8 mouse cellular contexts compared by ENCODE assay signal in genomic region chr9:55025534-55026274, GRCm38 (mm10). TPM values are rescaled to one million over a fixed set of nuclear protein-coding genes. Genes with fewer than 3 reads are reported as not detected.
DNase-seq lines count a peak whose midpoint lies in the region; ATAC-seq and TF ChIP-seq lines count a peak whose summit lies in the region.

No protein-coding gene starts in this region.

- no peak overlapping the region for H3K9ac ChIP-seq in lung, embryonic 16.5 days (ENCODE audit: low read length)
- no peak overlapping the region for H3K9ac ChIP-seq in limb, embryonic 14.5 days (ENCODE audit: low read depth, low read length, severe bottlenecking)
- H3K9ac ChIP-seq in stomach, embryonic 16.5 days (ENCODE audit: low read length) = no peak overlapping the region

- no peak for TF ChIP-seq CTCF in cerebellum, adult 2 months (IDR thresholded peaks at IDR 0.05; ENCODE audit: borderline replicate concordance, insufficient read depth, low read depth, low read length)

- no peak overlapping the region for H3K27ac ChIP-seq in cerebellum, adult 2 months (ENCODE audit: insufficient read depth, low read length)
- H3K27ac ChIP-seq in lung, embryonic 16.5 days (ENCODE audit: low read length) = no peak overlapping the region
- no peak overlapping the region for H3K27ac ChIP-seq in limb, embryonic 14.5 days (replicated peaks; ENCODE audit: low read depth, low read length)
- no peak overlapping the region for H3K27ac ChIP-seq in stomach, embryonic 16.5 days (ENCODE audit: low read length)

- peak in 1 of 2 experiments; percentile 18 for DNase-seq in cerebellum, adult 2 months
- no peak for DNase-seq in cerebellum, postnatal 4 days (ENCODE audit: low spot score in 2 of 2)
- DNase-seq in lung, adult 18-20 months = no peak
- no peak for DNase-seq in limb, embryonic 14.5 days (ENCODE audit: low spot score)
- DNase-seq in urinary bladder, postnatal 10 days (ENCODE audit: low spot score) = no peak
- no peak for DNase-seq in cerebellum, postnatal 14 days

- no peaks in the 10 kb centered on the region for H3K27me3 ChIP-seq in cerebellum, adult 2 months (ENCODE audit: control insufficient read depth, insufficient read depth, low read length)
- peaks cover 36% of the 10 kb centered on the region for H3K27me3 ChIP-seq in lung, embryonic 16.5 days (ENCODE audit: control insufficient read depth, insufficient read depth, low read depth, low read length)
- H3K27me3 ChIP-seq in limb, embryonic 14.5 days (ENCODE audit: control insufficient read depth, insufficient read depth, low read length) = peaks cover 35% of the 10 kb centered on the region
- peaks cover 33% of the 10 kb centered on the region for H3K27me3 ChIP-seq in stomach, embryonic 16.5 days (ENCODE audit: control insufficient read depth, insufficient read depth, low read length)

- H3K36me3 ChIP-seq in lung, embryonic 16.5 days (ENCODE audit: control insufficient read depth, insufficient read depth, low read length) = no peaks in the 10 kb centered on the region
- H3K36me3 ChIP-seq in limb, embryonic 14.5 days (ENCODE audit: control insufficient read depth, insufficient read depth, low read length) = no peaks in the 10 kb centered on the region
- no peaks in the 10 kb centered on the region for H3K36me3 ChIP-seq in stomach, embryonic 16.5 days (ENCODE audit: control insufficient read depth, insufficient read depth, low read length)

- H3K4me3 ChIP-seq in cerebellum, adult 2 months (replicated peaks; ENCODE audit: insufficient read depth, low read depth, low read length) = peak overlapping the region; percentile 32
- peak overlapping the region; percentile 18 for H3K4me3 ChIP-seq in lung, embryonic 16.5 days (ENCODE audit: low read length)
- peak overlapping the region; percentile 31 for H3K4me3 ChIP-seq in limb, embryonic 14.5 days (replicated peaks; ENCODE audit: low read length)
- peak overlapping the region; percentile 29 for H3K4me3 ChIP-seq in stomach, embryonic 16.5 days (replicated peaks; ENCODE audit: low read length)

- ATAC-seq in lung, embryonic 16.5 days (ENCODE audit: low read depth) = no peak
- no peak for ATAC-seq in limb, embryonic 14.5 days (ENCODE audit: low FRiP score, low read depth)
- no peak for ATAC-seq in stomach, embryonic 16.5 days (ENCODE audit: insufficient read depth, low FRiP score)

- TF ChIP-seq POLR2A in cerebellum, adult 2 months (IDR thresholded peaks at IDR 0.05; ENCODE audit: borderline replicate concordance, insufficient read depth, low read length) = no peak
- no peak for TF ChIP-seq POLR2A in limb, embryonic 14.5 days (IDR thresholded peaks at IDR 0.05; ENCODE audit: borderline replicate concordance, extremely low read depth, insufficient read depth, insufficient read length)

- peak overlapping the region; percentile 41 for H3K4me2 ChIP-seq in lung, embryonic 16.5 days (ENCODE audit: low read depth, low read length)
- H3K4me2 ChIP-seq in limb, embryonic 14.5 days (replicated peaks; ENCODE audit: low read depth, low read length, severe bottlenecking) = peak overlapping the region; percentile 53
- peak overlapping the region; percentile 45 for H3K4me2 ChIP-seq in stomach, embryonic 16.5 days (ENCODE audit: low read depth, low read length)

- no peaks in the 10 kb centered on the region for H3K9me3 ChIP-seq in lung, embryonic 16.5 days (ENCODE audit: control insufficient read depth, low read length)
- H3K9me3 ChIP-seq in limb, embryonic 14.5 days (ENCODE audit: control insufficient read depth, low read length) = no peaks in the 10 kb centered on the region
- H3K9me3 ChIP-seq in stomach, embryonic 16.5 days (replicated peaks; ENCODE audit: control insufficient read depth, low read length) = no peaks in the 10 kb centered on the region

- WGBS in cerebellum, adult 2 months = 6% methylated on average over 38 of the region's 38 CpGs
- WGBS in lung, embryonic 16.5 days = 10% methylated on average over 38 of the region's 38 CpGs
- WGBS in limb, embryonic 14.5 days = 12% methylated on average over 37 of the region's 38 CpGs
- 8% methylated on average over 38 of the region's 38 CpGs for WGBS in stomach, embryonic 16.5 days

- H3K4me1 ChIP-seq in cerebellum, adult 2 months (ENCODE audit: control insufficient read depth, insufficient read depth, low read length) = no peaks in the 10 kb centered on the region
- peaks cover 6% of the 10 kb centered on the region for H3K4me1 ChIP-seq in lung, embryonic 16.5 days (replicated peaks; ENCODE audit: control insufficient read depth, insufficient read depth, low read length)
- H3K4me1 ChIP-seq in limb, embryonic 14.5 days (ENCODE audit: control insufficient read depth, insufficient read depth, low read length) = peaks cover 7% of the 10 kb centered on the region; the same call in 1 of the 2 replicates
- H3K4me1 ChIP-seq in stomach, embryonic 16.5 days (ENCODE audit: control insufficient read depth, insufficient read depth, low read length) = peaks cover 8% of the 10 kb centered on the region

RNA-seq across cellular contexts. Expression of gene Chrna3, which starts 0.7 kb away (rescaled TPM):
- 2.6 TPM in 2 replicates for polyA plus RNA-seq in cerebellum, adult 2 months (2012; rRNA removed)
- polyA plus RNA-seq in lung, embryonic 16.5 days (2015; fragmentation: Nextera tagmentation; extraction: Ambion mirVana) = 0.41 and 0.99 TPM in 2 replicates
- polyA plus RNA-seq in limb, embryonic 14.5 days (2012; rRNA removed) = 0.05 and 0.18 TPM in 2 replicates
- polyA plus RNA-seq in limb, embryonic 14.5 days (2014; fragmentation: Nextera tagmentation; extraction: Ambion mirVana) = 0.14 and 0.18 TPM in 2 replicates
- 7.3 TPM in 2 replicates for polyA plus RNA-seq in stomach, embryonic 16.5 days (2015; fragmentation: Nextera tagmentation; extraction: Ambion mirVana)

RNA-seq across cellular contexts. Expression of gene Chrnb4, which starts 22.9 kb away (rescaled TPM):
- polyA plus RNA-seq in cerebellum, adult 2 months (2012; rRNA removed) = 2.7 and 3.1 TPM in 2 replicates
- polyA plus RNA-seq in lung, embryonic 16.5 days (2015; fragmentation: Nextera tagmentation; extraction: Ambion mirVana) = 0.31 and 0.35 TPM in 2 replicates
- polyA plus RNA-seq in limb, embryonic 14.5 days (2012; rRNA removed) = 0.57 and 0.85 TPM in 2 replicates
- polyA plus RNA-seq in limb, embryonic 14.5 days (2014; fragmentation: Nextera tagmentation; extraction: Ambion mirVana) = 0.18 and 0.39 TPM in 2 replicates
- 3.6 and 3.7 TPM in 2 replicates for polyA plus RNA-seq in stomach, embryonic 16.5 days (2015; fragmentation: Nextera tagmentation; extraction: Ambion mirVana)

RNA-seq across cellular contexts. Expression of gene Chrna5, which starts 45.0 kb away (rescaled TPM):
- polyA plus RNA-seq in cerebellum, adult 2 months (2012; rRNA removed) = 0.05 and 0.22 TPM in 2 replicates
- 0.14 TPM in 1 of 2 replicates, not detected in the other for polyA plus RNA-seq in lung, embryonic 16.5 days (2015; fragmentation: Nextera tagmentation; extraction: Ambion mirVana)
- 1.5 and 2.1 TPM in 2 replicates for polyA plus RNA-seq in limb, embryonic 14.5 days (2012; rRNA removed)
- polyA plus RNA-seq in limb, embryonic 14.5 days (2014; fragmentation: Nextera tagmentation; extraction: Ambion mirVana) = 1.4 and 2.6 TPM in 2 replicates
- polyA plus RNA-seq in stomach, embryonic 16.5 days (2015; fragmentation: Nextera tagmentation; extraction: Ambion mirVana) = 0.44 TPM in 2 replicates
